Mouse (Mus musculus) embryo, embryonic 9.5 days (tissue): Measurements from ENCODE around the gene Isoc2b.
"Not testable (repeated sequence)": the region's sequence is repeated elsewhere in the genome, so short reads cannot be mapped to it uniquely, and the experiment has no call there.

ENCODE experiments used
- DNase-seq: peaks from one replicate; pipeline ENCODE4 v3.0.0-alpha.2; 2017; ENCODE audit errors: extremely low spot score

The Isoc2b gene

DNA sequence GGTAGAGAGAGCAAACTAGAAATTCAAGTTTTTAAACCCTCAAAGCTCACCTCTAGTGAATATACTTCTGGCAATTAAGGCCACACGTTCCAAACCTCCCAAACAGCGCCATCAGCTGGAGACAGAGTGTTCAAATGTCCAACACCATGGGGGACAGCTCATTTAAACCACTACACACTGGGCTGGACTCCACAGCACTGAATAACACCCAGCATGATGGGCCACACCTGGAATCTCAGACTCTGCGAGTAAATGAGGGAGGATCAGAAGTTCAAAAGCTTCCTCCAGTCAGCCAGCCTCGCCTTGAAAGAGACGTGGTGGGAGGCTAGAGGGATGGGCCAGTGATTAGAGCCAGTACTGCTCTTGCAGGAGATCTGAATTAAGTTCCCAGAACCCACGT is at the start of gene Isoc2b:
TSS of gene Isoc2b (minus strand) at position 126 of the 400 bp plus-strand sequence.
- no peak for DNase-seq

DNA sequence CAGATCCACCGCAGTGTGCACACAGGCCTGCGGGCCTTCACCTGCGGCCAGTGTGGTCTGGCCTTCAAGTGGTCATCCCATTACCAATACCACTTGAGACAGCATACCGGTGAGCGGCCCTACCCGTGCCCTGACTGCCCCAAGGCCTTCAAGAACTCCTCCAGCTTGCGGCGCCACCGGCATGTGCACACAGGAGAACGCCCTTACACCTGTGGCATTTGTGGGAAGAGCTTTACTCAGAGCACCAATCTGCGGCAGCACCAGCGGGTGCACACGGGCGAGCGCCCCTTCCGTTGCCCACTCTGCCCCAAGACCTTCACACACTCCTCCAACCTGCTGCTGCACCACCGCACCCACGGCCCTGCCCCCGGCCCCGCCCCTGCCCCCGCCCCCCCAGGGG is 49.0 kb upstream of the Isoc2b start:
- no peak for DNase-seq

DNA sequence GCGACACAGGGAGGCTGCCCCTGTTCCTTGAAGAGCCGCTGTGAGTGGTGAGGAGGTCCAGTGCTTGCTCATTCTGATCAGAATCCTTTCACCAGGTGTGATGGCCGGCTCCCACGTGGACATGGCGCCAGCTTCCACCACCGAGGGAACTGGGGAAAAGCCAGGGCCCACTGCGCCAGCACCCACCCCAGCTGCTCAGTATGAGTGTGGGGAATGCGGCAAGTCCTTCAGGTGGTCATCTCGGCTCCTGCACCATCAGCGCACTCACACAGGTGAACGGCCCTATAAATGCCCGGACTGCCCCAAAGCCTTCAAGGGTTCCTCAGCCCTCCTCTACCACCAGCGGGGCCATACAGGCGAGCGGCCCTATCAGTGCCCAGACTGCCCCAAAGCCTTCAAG is 48.6 kb upstream of the Isoc2b start:
- no peak for DNase-seq

GRCm38 (mm10) chr7:4917494-4917893 is 47.4 kb upstream of the Isoc2b start:
- no peak for DNase-seq

DNA sequence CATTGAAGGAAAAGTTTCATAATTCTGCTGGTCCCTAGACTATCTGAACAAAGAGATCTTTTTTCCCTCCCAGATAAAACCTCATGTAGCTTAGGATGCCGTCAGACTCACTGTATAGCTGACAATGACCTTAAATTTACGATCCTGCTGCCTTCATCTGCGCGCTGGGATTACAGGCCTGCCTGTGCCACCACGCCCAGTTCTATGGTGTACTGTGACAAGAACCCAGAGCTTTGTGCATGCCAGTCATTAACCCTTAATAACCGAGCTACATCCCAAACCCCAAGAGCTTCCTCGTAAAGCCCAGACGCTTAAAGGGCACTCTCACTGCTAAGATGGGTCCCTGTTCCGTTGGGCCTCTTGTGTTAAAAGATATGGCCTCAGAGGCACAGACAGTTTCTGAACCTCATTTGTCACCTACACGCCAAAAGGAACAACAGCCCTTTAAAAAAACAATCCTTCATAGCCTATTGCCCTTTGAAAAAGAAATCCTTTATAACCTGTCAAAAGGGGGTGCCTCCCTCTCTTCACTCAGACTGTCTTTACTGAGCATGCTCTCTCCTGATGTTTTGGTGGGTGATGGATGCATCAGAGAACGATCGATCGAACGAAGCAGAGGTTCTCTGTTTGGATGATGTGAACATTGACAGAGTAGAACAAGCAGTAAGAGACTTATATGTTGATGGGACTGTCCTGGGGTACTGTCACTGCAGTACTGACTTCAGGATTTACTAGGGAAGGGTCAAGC is 45.8 kb upstream of the Isoc2b start:
- no peak for DNase-seq

GRCm38 (mm10) chr7:4915007-4915665 is 45.1 kb upstream of the Isoc2b start, which contains the start of gene Zfp628:
Gene Zfp628, plus strand, starts transcription at chr7:4915217.
- peak; percentile 97 for DNase-seq

DNA sequence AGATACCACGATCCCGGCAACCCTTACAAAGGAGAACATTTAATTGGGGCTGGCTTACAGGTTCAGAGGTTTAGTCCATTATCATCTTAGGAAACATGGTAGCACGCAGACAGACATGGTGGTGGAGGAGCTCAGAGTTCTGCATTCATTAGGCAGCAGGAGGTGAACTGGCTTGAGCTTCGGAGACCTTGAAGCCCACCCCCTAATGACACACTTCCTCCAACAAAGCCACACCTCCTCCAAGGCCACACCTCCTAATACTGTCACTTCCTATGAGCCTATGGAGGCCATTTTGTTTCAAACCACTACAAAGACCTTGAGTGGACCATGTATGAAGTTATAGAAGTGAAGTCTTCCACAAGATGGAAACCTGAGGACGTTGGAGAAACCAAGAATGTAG is 42.2 kb upstream of the Isoc2b start:
- DNase-seq = no peak

DNA sequence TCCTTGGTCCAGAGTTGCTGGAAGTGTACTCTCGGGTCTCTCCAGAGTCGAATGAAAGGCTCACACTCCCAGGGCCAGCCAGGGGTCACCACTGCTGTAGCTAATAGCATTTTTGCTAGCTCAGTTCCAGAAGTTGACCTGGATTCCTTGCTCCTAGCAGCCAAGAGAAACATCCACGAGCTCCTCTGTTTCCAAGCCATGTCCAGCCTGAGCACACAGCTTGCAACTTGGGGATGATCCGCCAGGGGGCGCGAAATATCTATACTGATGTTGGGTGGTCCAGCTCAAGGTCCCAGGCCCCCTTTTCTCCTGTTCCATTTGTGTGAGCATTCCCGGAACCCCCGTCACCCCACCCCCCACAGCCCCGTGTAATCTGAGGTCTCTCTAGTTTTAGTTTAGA is 41.5 kb upstream of the Isoc2b start:
- DNase-seq = peak; percentile 53

- DNase-seq = no peak
Measured at GRCm38 (mm10) chr7:4906466-4906950, 36.5 kb upstream of the Isoc2b start, which contains the start of gene Gm36210. Gene Gm36210, minus strand, starts transcription at chr7:4906516.

DNA sequence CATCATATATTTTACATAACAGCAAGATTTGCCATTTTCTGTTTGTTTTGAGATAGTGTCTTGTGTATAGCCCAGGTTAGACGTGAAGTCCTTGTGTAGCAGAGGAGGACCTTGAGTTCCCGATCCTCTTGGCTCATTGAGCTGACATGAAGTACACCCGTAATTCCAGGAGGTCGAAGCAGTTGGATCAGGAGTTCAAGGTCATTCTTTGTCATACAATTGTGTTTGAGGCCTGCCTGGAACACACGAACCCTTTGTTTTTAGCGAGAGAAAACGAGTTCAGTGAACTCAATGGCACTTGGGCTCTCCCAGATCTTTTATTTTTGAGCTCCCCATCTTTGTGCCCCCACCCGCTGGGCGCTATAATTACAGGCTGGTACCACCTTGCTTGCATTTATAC is 32.3 kb upstream of the Isoc2b start:
- no peak for DNase-seq

- peak; percentile 51 for DNase-seq
Measured at GRCm38 (mm10) chr7:4901171-4901570, 31.1 kb upstream of the Isoc2b start.

- DNase-seq = no peak
Measured at GRCm38 (mm10) chr7:4900523-4900851, 30.4 kb upstream of the Isoc2b start.

GRCm38 (mm10) chr7:4899649-4900522 is 29.8 kb upstream of the Isoc2b start:
- DNase-seq = peak; percentile 33

GRCm38 (mm10) chr7:4898851-4899648 is 29.0 kb upstream of the Isoc2b start:
- no peak for DNase-seq

- no peak for DNase-seq
Measured at GRCm38 (mm10) chr7:4895186-4895585, 25.1 kb upstream of the Isoc2b start.

- DNase-seq = no peak
Measured at GRCm38 (mm10) chr7:4886680-4887079, 16.6 kb upstream of the Isoc2b start.

- not testable (repeated sequence) for DNase-seq
Measured at GRCm38 (mm10) chr7:4879036-4879435, 9.0 kb upstream of the Isoc2b start.

- no peak for DNase-seq
Measured at GRCm38 (mm10) chr7:4878186-4878585, 8.1 kb upstream of the Isoc2b start.

DNA sequence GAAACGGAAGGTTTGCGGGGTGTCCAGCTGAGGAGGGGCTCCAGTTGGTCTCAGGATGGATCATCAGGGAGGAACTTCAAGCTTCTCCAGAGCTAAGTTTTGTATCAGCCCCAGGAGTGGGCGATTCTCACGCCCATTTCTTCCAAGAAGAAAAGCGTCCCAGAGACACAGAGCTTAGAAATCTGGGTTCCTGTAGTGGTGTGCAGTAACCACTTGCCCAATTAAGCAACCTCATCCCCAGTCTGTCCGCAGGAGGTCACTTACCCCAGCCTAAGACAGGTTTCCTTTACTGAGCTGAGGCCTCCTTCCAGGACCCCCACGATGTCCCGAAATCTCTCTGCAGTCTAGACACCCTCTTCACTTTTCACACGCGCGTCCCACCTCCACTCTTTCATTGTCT is 7.2 kb upstream of the Isoc2b start:
- no peak for DNase-seq

- DNase-seq = peak; percentile 93
Measured at GRCm38 (mm10) chr7:4876753-4877221, 6.7 kb upstream of the Isoc2b start, which contains the start of gene Isoc2a. Gene Isoc2a, plus strand, starts transcription at chr7:4877153.

- peak; percentile 9 for DNase-seq
Measured at GRCm38 (mm10) chr7:4866631-4867180, 3.4 kb downstream of the Isoc2b start.
